Mouse (Mus musculus) midbrain, embryonic 12.5 days (tissue): ENCODE data around the gene Ift122. TPM values are rescaled to one million over a fixed set of nuclear protein-coding genes. Genes with fewer than 3 reads are reported as not detected.
"Not testable (repeated sequence)": the region's sequence is repeated elsewhere in the genome, so short reads cannot be mapped to it uniquely, and the experiment has no call there.

Experiments
- ATAC-seq: fragments of 200-750 bp; cut with Nextera tagmentation; 2 replicates; pipeline ENCODE4 v1.8.0; 2017; ENCODE audit warnings: low read depth, moderate TSS enrichment, moderate library complexity; ENCODE audit not compliant: low FRiP score
- H3K27ac ChIP-seq: fragments of 300-500 bp; sonication (generic); replicated peaks from 2 replicates; pipeline ENCODE4 v1.5.1; 2016; ENCODE audit warnings: mild to moderate bottlenecking
- H3K27me3 ChIP-seq: fragments of 300-500 bp; sonication (generic); 2 replicates; pipeline ENCODE4 v1.6.1; 2016; ENCODE audit warnings: mild to moderate bottlenecking
- H3K36me3 ChIP-seq: fragments of 300-500 bp; sonication (generic); 2 replicates; pipeline ENCODE4 v1.6.1; 2016
- H3K4me1 ChIP-seq: fragments of 300-500 bp; sonication (generic); 2 replicates; pipeline ENCODE4 v1.6.1; 2016
- H3K4me2 ChIP-seq: fragments of 300-500 bp; sonication (generic); replicated peaks from 2 replicates; pipeline ENCODE4 v1.6.1; 2016; ENCODE audit warnings: mild to moderate bottlenecking, moderate library complexity
- H3K4me3 ChIP-seq: fragments of 300-500 bp; sonication (generic); 2 replicates; pipeline ENCODE4 v1.5.1; 2016; ENCODE audit warnings: mild to moderate bottlenecking
- H3K9ac ChIP-seq: fragments of 300-500 bp; sonication (generic); replicated peaks from 2 replicates; pipeline ENCODE4 v1.6.1; 2016; ENCODE audit warnings: mild to moderate bottlenecking, moderate library complexity
- H3K9me3 ChIP-seq: fragments of 300-500 bp; sonication (generic); 2 replicates; pipeline ENCODE4 v1.6.1; 2016; ENCODE audit warnings: mild to moderate bottlenecking
- WGBS: fragments of 180-500 bp; shearing (Covaris S2); methylation state at CpG from one replicate; pipeline ENCODE4 v1.1.7; 2016; 5-methylcytosine and 5-hydroxymethylcytosine counted together
- polyA plus RNA-seq: library from polyadenylated mRNA; unstranded; fragments of >200 nt; fragmentation: Nextera tagmentation; extraction: Ambion mirVana; gene quantifications from 2 replicates; pipeline ENCODE4 v1.2.1, GENCODE M21; 2016

The Ift122 gene
- polyA plus RNA-seq, 1 experiment from 2014 or later = 27.7 TPM

- Histone ChIP-seq H3K4me2 (no peak overlapping the region), H3K4me3 (no peak overlapping the region), H3K4me1 (no peaks in the 10 kb centered on the region; the same call in 1 of the 2 replicates), H3K36me3 (no peaks in the 10 kb centered on the region), H3K9ac (no peak overlapping the region), H3K9me3 (no peaks in the 10 kb centered on the region), H3K27ac (no peak overlapping the region), H3K27me3 (no peaks in the 10 kb centered on the region)
- WGBS = 86% methylated on average over 8 of the region's 8 CpGs
- ATAC-seq = no peak
Measured at GRCm38 (mm10) chr6:115821216-115821993, 31.9 kb upstream of the Ift122 start.

- H3K4me1 ChIP-seq, H3K36me3 ChIP-seq, H3K4me3 ChIP-seq, H3K9me3 ChIP-seq, H3K9ac ChIP-seq, H3K27ac ChIP-seq, H3K27me3 ChIP-seq: not testable (repeated sequence)
- WGBS = 7% methylated on average over 5 of the region's 11 CpGs
- peak overlapping the region; percentile 32 for H3K4me2 ChIP-seq
- peak; percentile 80 for ATAC-seq
Measured at GRCm38 (mm10) chr6:115823850-115824464, 29.3 kb upstream of the Ift122 start.

- no peaks in the 10 kb centered on the region for H3K9me3 ChIP-seq
- H3K4me2 ChIP-seq = no peak overlapping the region
- no peaks in the 10 kb centered on the region for H3K4me1 ChIP-seq
- no peaks in the 10 kb centered on the region for H3K36me3 ChIP-seq
- H3K27ac ChIP-seq = no peak overlapping the region
- WGBS = 90% methylated on average over 6 of the region's 6 CpGs
- H3K4me3 ChIP-seq = no peak overlapping the region
- no peak for ATAC-seq
- H3K9ac ChIP-seq = no peak overlapping the region
- no peaks in the 10 kb centered on the region for H3K27me3 ChIP-seq
Measured at GRCm38 (mm10) chr6:115830779-115831601, 22.3 kb upstream of the Ift122 start.

GRCm38 (mm10) chr6:115832152-115832850 lies 21.0 kb upstream of the Ift122 start:
- H3K4me1 ChIP-seq = peaks cover 2% of the 10 kb centered on the region; the same call in 1 of the 2 replicates
- ATAC-seq = no peak
- H3K27me3 ChIP-seq = no peaks in the 10 kb centered on the region
- no peak overlapping the region for H3K9ac ChIP-seq
- H3K27ac ChIP-seq = no peak overlapping the region
- H3K36me3 ChIP-seq = no peaks in the 10 kb centered on the region
- H3K4me2 ChIP-seq = no peak overlapping the region
- no peaks in the 10 kb centered on the region for H3K9me3 ChIP-seq
- WGBS = 88% methylated on average over 2 of the region's 2 CpGs
- H3K4me3 ChIP-seq = no peak overlapping the region

- Histone ChIP-seq H3K4me3 (no peak overlapping the region), H3K9ac (no peak overlapping the region), H3K4me1 (peaks cover 15% of the 10 kb centered on the region; the same call in 1 of the 2 replicates), H3K36me3 (no peaks in the 10 kb centered on the region), H3K9me3 (no peaks in the 10 kb centered on the region), H3K27me3 (no peaks in the 10 kb centered on the region), H3K27ac (no peak overlapping the region), H3K4me2 (no peak overlapping the region)
- no peak for ATAC-seq
Measured at GRCm38 (mm10) chr6:115833861-115834260, 19.4 kb upstream of the Ift122 start.

- Histone ChIP-seq H3K9me3 (no peaks in the 10 kb centered on the region), H3K4me1 (peaks cover 15% of the 10 kb centered on the region; the same call in 1 of the 2 replicates), H3K27ac (peak within 1 kb of the TSS; percentile 36), H3K27me3 (no peaks in the 10 kb centered on the region), H3K4me2 (peak within 1 kb of the TSS; percentile 69), H3K9ac (peak within 1 kb of the TSS; percentile 49; the same call in 1 of the 2 replicates), H3K36me3 (peaks cover 15% of the 10 kb centered on the region), H3K4me3 (peak within 1 kb of the TSS; percentile 41)
- peak; percentile 90 for ATAC-seq
- 1% methylated on average over 19 of the region's 19 CpGs for whole genome bisulfite sequencing
Measured at GRCm38 (mm10) chr6:115838161-115838597, 15.1 kb upstream of the Ift122 start, which contains the start of gene Efcab12. Gene Efcab12, minus strand, starts transcription at chr6:115838412.

GRCm38 (mm10) chr6:115838745-115839144 lies 14.5 kb upstream of the Ift122 start:
- H3K4me2 ChIP-seq = peak overlapping the region; percentile 69
- peak overlapping the region; percentile 41 for H3K4me3 ChIP-seq
- H3K27me3 ChIP-seq = no peaks in the 10 kb centered on the region
- H3K9ac ChIP-seq = no peak overlapping the region
- peaks cover 21% of the 10 kb centered on the region for H3K36me3 ChIP-seq
- no peaks in the 10 kb centered on the region for H3K9me3 ChIP-seq
- 68% methylated on average over 5 of the region's 5 CpGs for whole genome bisulfite sequencing
- peak; percentile 34 for ATAC-seq
- H3K4me1 ChIP-seq = peaks cover 15% of the 10 kb centered on the region; the same call in 1 of the 2 replicates
- no peak overlapping the region for H3K27ac ChIP-seq

- 94% methylated on average over 4 of the region's 4 CpGs for WGBS
- H3K36me3 ChIP-seq = peaks cover 46% of the 10 kb centered on the region
Measured at GRCm38 (mm10) chr6:115845006-115845405, 8.3 kb upstream of the Ift122 start.

GRCm38 (mm10) chr6:115846640-115847411 lies 6.4 kb upstream of the Ift122 start:
- H3K9me3 ChIP-seq = no peaks in the 10 kb centered on the region
- no peaks in the 10 kb centered on the region for H3K27me3 ChIP-seq
- peaks cover 6% of the 10 kb centered on the region for H3K4me1 ChIP-seq
- ATAC-seq = no peak; the same call in 1 of the 2 replicates
- no peak overlapping the region for H3K9ac ChIP-seq
- 44% methylated on average over 8 of the region's 8 CpGs for WGBS
- no peak overlapping the region for H3K4me3 ChIP-seq
- H3K36me3 ChIP-seq = peaks cover 46% of the 10 kb centered on the region
- no peak overlapping the region for H3K4me2 ChIP-seq
- no peak overlapping the region for H3K27ac ChIP-seq

More at GRCm38 (mm10) chr6:115845006-115845405, 8.3 kb upstream of the Ift122 start:
- H3K4me3 ChIP-seq = no peak overlapping the region
- H3K9me3 ChIP-seq = no peaks in the 10 kb centered on the region
- H3K27me3 ChIP-seq = no peaks in the 10 kb centered on the region
- no peak overlapping the region for H3K27ac ChIP-seq
- no peak for ATAC-seq
- H3K9ac ChIP-seq = no peak overlapping the region
- no peaks in the 10 kb centered on the region for H3K4me1 ChIP-seq
- H3K4me2 ChIP-seq = no peak overlapping the region

- no peak for ATAC-seq
- peaks cover 16% of the 10 kb centered on the region for H3K4me1 ChIP-seq
- H3K4me3 ChIP-seq = no peak overlapping the region
- H3K9me3 ChIP-seq = no peaks in the 10 kb centered on the region
- H3K27ac ChIP-seq = no peak overlapping the region
- 97% methylated on average over 10 of the region's 10 CpGs for WGBS
- no peaks in the 10 kb centered on the region for H3K27me3 ChIP-seq
- no peak overlapping the region for H3K9ac ChIP-seq
- peaks cover 29% of the 10 kb centered on the region for H3K36me3 ChIP-seq
- no peak overlapping the region for H3K4me2 ChIP-seq
Measured at GRCm38 (mm10) chr6:115848598-115849304, 4.5 kb upstream of the Ift122 start.
